Mouse (Mus musculus): ENCODE measurements around the gene Mgat3.

- TF ChIP-seq CTCF (IDR thresholded peaks at IDR 0.05) (no peak), EP300 (IDR thresholded peaks at IDR 0.05) (no peak)
These were observed 40.2 kb downstream of the Mgat3 start for GRCm38 (mm10) chr15:80213688-80214087.
